In genomic region chr9:46127326-46127725, GRCm38 (mm10) we compare ENCODE assay signal across 18 mouse cellular contexts.
DNase-seq lines count a peak whose midpoint lies in the region; ATAC-seq and TF ChIP-seq lines count a peak whose summit lies in the region.
"Had no signal": no experiment of that assay in that cellular context is flagged by ENCODE, and none has a peak within 500 bp of the region (broad histone marks: within the 10 kb centered on the region; RNA-seq: fewer than 3 reads in every experiment).

No protein-coding gene starts in this region.

- WGBS in hindbrain, embryonic 12.5 days: 39% methylated on average over 5 of the region's 5 CpGs
- WGBS in hindbrain, postnatal 0 days: 40% methylated on average over 5 of the region's 5 CpGs
- 27% methylated on average over 5 of the region's 5 CpGs for WGBS in midbrain, embryonic 14.5 days
- WGBS in midbrain, embryonic 15.5 days: 31% methylated on average over 5 of the region's 5 CpGs
- 37% methylated on average over 5 of the region's 5 CpGs for WGBS in intestine, postnatal 0 days

- H3K9me3 ChIP-seq in hindbrain, embryonic 12.5 days (replicated peaks): no peaks in the 10 kb centered on the region
- no peaks in the 10 kb centered on the region for H3K9me3 ChIP-seq in hindbrain, postnatal 0 days (ENCODE audit: low read length)
- no peaks in the 10 kb centered on the region for H3K9me3 ChIP-seq in midbrain, embryonic 14.5 days (ENCODE audit: control insufficient read depth, low read length)
- H3K9me3 ChIP-seq in midbrain, embryonic 15.5 days: no peaks in the 10 kb centered on the region
- H3K9me3 ChIP-seq in intestine, postnatal 0 days (ENCODE audit: control insufficient read depth): no peaks in the 10 kb centered on the region
- H3K9me3 ChIP-seq: embryonic facial prominence, embryonic 12.5 days; limb, embryonic 13.5 days; midbrain, embryonic 13.5 days had no signal

- intact Hi-C loops in left cerebral cortex, postnatal 4 days (cut with DNase I): no loop called here
- intact Hi-C loops in heart, postnatal 36 days (cut with DNase I): no loop called here

- no peak for TF ChIP-seq CTCF in hindbrain, postnatal 0 days (IDR thresholded peaks at IDR 0.05; ENCODE audit: low read depth)
- TF ChIP-seq CTCF in intestine, postnatal 0 days (IDR thresholded peaks at IDR 0.05; ENCODE audit: low read depth): no peak

- no peaks in the 10 kb centered on the region for H3K27me3 ChIP-seq in hindbrain, embryonic 12.5 days
- H3K27me3 ChIP-seq in hindbrain, postnatal 0 days (ENCODE audit: insufficient read depth, low read length): no peaks in the 10 kb centered on the region
- no peaks in the 10 kb centered on the region for H3K27me3 ChIP-seq in midbrain, embryonic 14.5 days (ENCODE audit: control insufficient read depth, insufficient read depth, low read length)
- no peaks in the 10 kb centered on the region for H3K27me3 ChIP-seq in midbrain, embryonic 15.5 days (replicated peaks)
- no peaks in the 10 kb centered on the region for H3K27me3 ChIP-seq in intestine, postnatal 0 days (replicated peaks; ENCODE audit: control insufficient read depth, insufficient read depth, low read length)
- H3K27me3 ChIP-seq: embryonic facial prominence, embryonic 12.5 days; limb, embryonic 13.5 days; midbrain, embryonic 13.5 days had no signal

- DNase-seq in hindbrain, postnatal 0 days (ENCODE audit: low spot score): no peak
- peak; percentile 29 for DNase-seq in midbrain, embryonic 14.5 days
- DNase-seq in left cerebral cortex, postnatal 4 days: no peak
- no peak for DNase-seq in urinary bladder, postnatal 14 days (ENCODE audit: low spot score)
- no peak for DNase-seq in heart, postnatal 36 days
- DNase-seq: adrenal gland, postnatal 10 days; cerebellum, adult 9-11 months; gastrocnemius, postnatal 10 days; layer of hippocampus, postnatal 36 days; lung, adult 2 months had no signal

- H3K9ac ChIP-seq in hindbrain, embryonic 12.5 days: no peak overlapping the region
- no peak overlapping the region for H3K9ac ChIP-seq in hindbrain, postnatal 0 days (replicated peaks; ENCODE audit: low read length)
- H3K9ac ChIP-seq in midbrain, embryonic 14.5 days (replicated peaks; ENCODE audit: low read length): no peak overlapping the region
- H3K9ac ChIP-seq in midbrain, embryonic 15.5 days: no peak overlapping the region
- H3K9ac ChIP-seq in intestine, postnatal 0 days (ENCODE audit: low read depth, low read length): no peak overlapping the region
- H3K9ac ChIP-seq: embryonic facial prominence, embryonic 12.5 days; limb, embryonic 13.5 days; midbrain, embryonic 13.5 days had no signal

- ATAC-seq in hindbrain, embryonic 12.5 days (ENCODE audit: low FRiP score): no peak
- ATAC-seq in hindbrain, postnatal 0 days: no peak
- no peak for ATAC-seq in midbrain, embryonic 14.5 days (ENCODE audit: low FRiP score, low TSS enrichment)
- no peak for ATAC-seq in midbrain, embryonic 15.5 days (replicated peaks)
- peak; percentile 68 for ATAC-seq in intestine, postnatal 0 days
- ATAC-seq: inflammation-experienced regulatory T-cells, adult 6 months; midbrain, embryonic 13.5 days had no signal

- 0 out of 2 replicates have a peak overlapping the region, but pooled peaks have one; percentile 1 for H3K27ac ChIP-seq in hindbrain, embryonic 12.5 days
- H3K27ac ChIP-seq in hindbrain, postnatal 0 days: no peak overlapping the region
- H3K27ac ChIP-seq in midbrain, embryonic 14.5 days (replicated peaks; ENCODE audit: low read depth, low read length): no peak overlapping the region
- H3K27ac ChIP-seq in midbrain, embryonic 15.5 days: no peak overlapping the region; the same call in 1 of the 2 replicates
- peak overlapping the region; percentile 71; the same call in 1 of the 2 replicates for H3K27ac ChIP-seq in intestine, postnatal 0 days (ENCODE audit: low read depth, low read length)
- H3K27ac ChIP-seq: limb, embryonic 13.5 days; macrophage; midbrain, embryonic 13.5 days had no signal

- peaks cover 5% of the 10 kb centered on the region; the same call in 1 of the 2 replicates for H3K36me3 ChIP-seq in hindbrain, embryonic 12.5 days
- H3K36me3 ChIP-seq in hindbrain, postnatal 0 days (ENCODE audit: insufficient read depth, low read length): 0 out of 2 replicates have a peak, but pooled peaks cover 7% of the 10 kb centered on the region
- no peaks in the 10 kb centered on the region for H3K36me3 ChIP-seq in midbrain, embryonic 14.5 days (ENCODE audit: control insufficient read depth, insufficient read depth, low read length)
- no peaks in the 10 kb centered on the region for H3K36me3 ChIP-seq in midbrain, embryonic 15.5 days (replicated peaks)
- H3K36me3 ChIP-seq in intestine, postnatal 0 days (ENCODE audit: control insufficient read depth, insufficient read depth): peaks cover 23% of the 10 kb centered on the region

- H3K4me3 ChIP-seq in hindbrain, embryonic 12.5 days: no peak overlapping the region
- H3K4me3 ChIP-seq in hindbrain, postnatal 0 days (ENCODE audit: low read length): no peak overlapping the region
- H3K4me3 ChIP-seq in midbrain, embryonic 14.5 days (replicated peaks; ENCODE audit: low read depth, low read length): no peak overlapping the region
- H3K4me3 ChIP-seq in midbrain, embryonic 15.5 days: no peak overlapping the region
- no peak overlapping the region for H3K4me3 ChIP-seq in intestine, postnatal 0 days (ENCODE audit: low read depth, low read length)
- H3K4me3 ChIP-seq: embryonic facial prominence, embryonic 12.5 days; limb, embryonic 13.5 days; midbrain, embryonic 13.5 days had no signal

- peaks cover 14% of the 10 kb centered on the region for H3K4me1 ChIP-seq in hindbrain, embryonic 12.5 days
- no peaks in the 10 kb centered on the region for H3K4me1 ChIP-seq in hindbrain, postnatal 0 days (ENCODE audit: insufficient read depth, low read length)
- H3K4me1 ChIP-seq in midbrain, embryonic 14.5 days (ENCODE audit: control insufficient read depth, insufficient read depth, low read length): peaks cover 12% of the 10 kb centered on the region; the same call in 1 of the 2 replicates
- peaks cover 8% of the 10 kb centered on the region for H3K4me1 ChIP-seq in midbrain, embryonic 15.5 days
- peaks cover 10% of the 10 kb centered on the region; the same call in 1 of the 2 replicates for H3K4me1 ChIP-seq in intestine, postnatal 0 days (replicated peaks; ENCODE audit: control insufficient read depth, insufficient read depth, low read length)

- H3K4me2 ChIP-seq in hindbrain, embryonic 12.5 days (replicated peaks): no peak overlapping the region
- H3K4me2 ChIP-seq in hindbrain, postnatal 0 days (ENCODE audit: low read depth, low read length): no peak overlapping the region
- H3K4me2 ChIP-seq in midbrain, embryonic 14.5 days (ENCODE audit: low read length): no peak overlapping the region
- H3K4me2 ChIP-seq in midbrain, embryonic 15.5 days: no peak overlapping the region
- H3K4me2 ChIP-seq in intestine, postnatal 0 days (replicated peaks; ENCODE audit: low read depth): no peak overlapping the region
- H3K4me2 ChIP-seq: embryonic facial prominence, embryonic 12.5 days; limb, embryonic 13.5 days; midbrain, embryonic 13.5 days had no signal

Comparison
In these comparisons a context has a peak if more than half of its experiments do, and no peak if none do; other contexts are left out.
1. H3K27ac ChIP-seq: peak in hindbrain, embryonic 12.5 days (single experiment) and intestine, postnatal 0 days (single experiment); none in hindbrain, postnatal 0 days (single experiment), midbrain, embryonic 14.5 days (single experiment) and midbrain, embryonic 15.5 days (single experiment).